Mouse (Mus musculus) stomach, postnatal 0 days (tissue): ENCODE measurements around the gene Adra1b.

Source experiments
- CTCF ChIP-seq: IDR thresholded peaks from 2 replicates; pipeline ENCODE4 v1.5.1; 2016; ENCODE audit warnings: antibody characterized with exemption, low read depth, mild to moderate bottlenecking, moderate library complexity
- EP300 ChIP-seq: optimal IDR thresholded peaks from 2 replicates; pipeline ENCODE3; 2016; ENCODE audit warnings: antibody characterized with exemption

DNA sequence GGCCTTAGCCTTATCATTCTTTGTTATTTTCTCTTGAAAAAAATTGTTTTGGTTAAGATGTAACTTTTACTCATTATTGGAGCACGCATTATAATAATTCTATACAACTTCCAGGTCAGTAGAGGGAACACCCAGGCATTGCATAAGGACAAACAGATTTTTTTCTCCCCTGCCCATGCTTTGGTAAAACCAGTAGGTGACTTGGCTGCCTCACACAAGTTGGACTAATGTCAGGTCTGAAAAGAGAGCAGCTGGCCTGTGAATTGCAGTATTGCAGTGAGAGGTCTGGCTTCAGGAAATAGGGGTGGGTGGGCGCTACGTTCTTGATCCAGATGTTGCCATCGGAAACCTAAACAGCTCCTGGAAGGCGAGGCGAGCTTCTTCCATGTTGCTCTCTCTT, 10.6 kb upstream of the Adra1b start:
- TF ChIP-seq CTCF: no peak
- no peak for TF ChIP-seq EP300
